Mouse (Mus musculus): ENCODE measurements around the gene Rbfox3.

Rbfox3 gene

GRCm38 (mm10) chr11:118481231-118481630 is 430.2 kb downstream of the Rbfox3 start:
- no peak for DNase-seq (ENCODE audit: low read depth, low spot score)

GRCm38 (mm10) chr11:118479776-118480175 is 431.6 kb downstream of the Rbfox3 start:
- no peak for DNase-seq (ENCODE audit: low read depth, low spot score)

GRCm38 (mm10) chr11:118476396-118477373 is 434.7 kb downstream of the Rbfox3 start, which contains the start of gene Engase:
TSS of gene Engase (plus strand) at chr11:118476829.
- DNase-seq (ENCODE audit: low read depth, low spot score): peak; percentile 95

GRCm38 (mm10) chr11:118475496-118476083 is 435.8 kb downstream of the Rbfox3 start:
- no peak for DNase-seq (ENCODE audit: low read depth, low spot score)

- DNase-seq (ENCODE audit: low read depth, low spot score): no peak
Measured at GRCm38 (mm10) chr11:118473842-118474500, 437.4 kb downstream of the Rbfox3 start.

GRCm38 (mm10) chr11:118473161-118473560 is 438.2 kb downstream of the Rbfox3 start:
- DNase-seq (ENCODE audit: low read depth, low spot score): no peak

GRCm38 (mm10) chr11:118471676-118472075 is 439.7 kb downstream of the Rbfox3 start:
- no peak for DNase-seq (ENCODE audit: low read depth, low spot score)

- DNase-seq (ENCODE audit: low read depth, low spot score): peak; percentile 39
Measured at GRCm38 (mm10) chr11:118470234-118470966, 441.0 kb downstream of the Rbfox3 start.

- DNase-seq (ENCODE audit: low read depth, low spot score): no peak
Measured at GRCm38 (mm10) chr11:118469509-118470160, 441.8 kb downstream of the Rbfox3 start.

GRCm38 (mm10) chr11:118467441-118468035 is 443.9 kb downstream of the Rbfox3 start:
- DNase-seq (ENCODE audit: low read depth, low spot score): no peak

GRCm38 (mm10) chr11:118460280-118460679 is 451.1 kb downstream of the Rbfox3 start:
- peak; percentile 75 for DNase-seq (ENCODE audit: low read depth, low spot score)

- no peak for DNase-seq (ENCODE audit: low read depth, low spot score)
Measured at GRCm38 (mm10) chr11:118459536-118459935, 451.9 kb downstream of the Rbfox3 start.

GRCm38 (mm10) chr11:118459051-118459450 is 452.3 kb downstream of the Rbfox3 start:
- DNase-seq (ENCODE audit: low read depth, low spot score): peak; percentile 22

GRCm38 (mm10) chr11:118456937-118457336 is 454.5 kb downstream of the Rbfox3 start:
- no peak for DNase-seq (ENCODE audit: low read depth, low spot score)

- DNase-seq (ENCODE audit: low read depth, low spot score): no peak
Measured at GRCm38 (mm10) chr11:118455788-118456187, 455.6 kb downstream of the Rbfox3 start.

- no peak for DNase-seq (ENCODE audit: low read depth, low spot score)
Measured at GRCm38 (mm10) chr11:118453886-118454671, 457.3 kb downstream of the Rbfox3 start.

GRCm38 (mm10) chr11:118452955-118453354 is 458.4 kb downstream of the Rbfox3 start:
- no peak for DNase-seq (ENCODE audit: low read depth, low spot score)

- DNase-seq (ENCODE audit: low read depth, low spot score): no peak
Measured at GRCm38 (mm10) chr11:118451211-118451610, 460.2 kb downstream of the Rbfox3 start.

GRCm38 (mm10) chr11:118448385-118448784 is 463.0 kb downstream of the Rbfox3 start:
- no peak for DNase-seq (ENCODE audit: low read depth, low spot score)

- DNase-seq (ENCODE audit: low read depth, low spot score): no peak
Measured at GRCm38 (mm10) chr11:118447346-118447745, 464.1 kb downstream of the Rbfox3 start.

Measured in CD4-positive, CD25-positive, alpha-beta regulatory T cell, adult 2 months (primary cell).